Mouse (Mus musculus) lung, postnatal 4 days (tissue): ENCODE results near the gene Zmynd8.

Experiments
- DNase-seq, 2 experiments: peaks; one replicate each; pipeline ENCODE4 v3.0.0; 2021

Gene Zmynd8

DNA sequence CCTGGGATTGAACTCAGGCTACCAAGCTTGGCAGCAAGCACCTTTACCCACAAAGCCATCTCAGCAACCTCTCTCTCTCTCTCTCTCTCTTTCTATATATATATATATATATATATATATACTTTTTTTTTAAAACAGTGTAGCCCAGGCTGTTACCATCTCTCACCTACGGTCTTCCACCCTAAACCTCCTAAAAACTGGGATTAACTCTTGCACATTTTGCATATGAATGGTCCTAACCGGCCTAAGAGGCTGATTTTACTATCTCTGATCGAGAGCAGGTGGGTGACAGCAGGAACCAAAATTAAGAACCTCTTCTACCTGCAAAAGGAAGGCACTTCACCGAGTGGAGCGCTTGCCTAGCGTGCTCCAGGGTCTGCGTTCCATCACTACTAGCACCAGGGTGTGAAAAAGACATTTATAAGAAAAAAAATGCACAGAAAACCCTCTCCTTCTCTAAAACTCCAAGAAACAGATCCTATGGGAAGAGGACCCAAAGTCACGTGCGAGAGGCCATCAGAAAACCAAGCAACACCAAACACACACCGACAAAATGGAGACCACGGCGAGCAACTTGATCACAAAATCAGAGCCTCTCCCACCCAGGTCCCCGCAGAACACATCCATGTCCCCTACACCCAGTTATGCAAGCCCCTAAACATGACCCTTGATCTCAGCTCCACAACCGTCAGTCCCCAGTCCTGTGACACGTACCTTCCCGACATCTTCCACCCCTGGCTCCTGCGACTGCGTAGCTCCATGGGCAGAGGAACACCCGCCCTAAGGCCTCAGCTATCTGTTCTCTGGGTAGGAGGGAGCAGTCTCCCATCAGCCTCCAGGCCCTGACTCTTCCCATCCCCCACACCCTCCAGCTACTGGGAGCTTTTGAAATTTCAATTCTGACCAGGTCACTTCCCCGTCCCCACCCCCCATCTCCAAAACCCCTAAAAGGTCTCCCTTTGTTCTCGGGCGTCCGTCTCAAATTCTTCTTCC lies at the start of gene Zmynd8:
Zmynd8 (minus strand) TSS at position 815 of the 993 bp plus-strand sequence.
- DNase-seq: no peak

DNA sequence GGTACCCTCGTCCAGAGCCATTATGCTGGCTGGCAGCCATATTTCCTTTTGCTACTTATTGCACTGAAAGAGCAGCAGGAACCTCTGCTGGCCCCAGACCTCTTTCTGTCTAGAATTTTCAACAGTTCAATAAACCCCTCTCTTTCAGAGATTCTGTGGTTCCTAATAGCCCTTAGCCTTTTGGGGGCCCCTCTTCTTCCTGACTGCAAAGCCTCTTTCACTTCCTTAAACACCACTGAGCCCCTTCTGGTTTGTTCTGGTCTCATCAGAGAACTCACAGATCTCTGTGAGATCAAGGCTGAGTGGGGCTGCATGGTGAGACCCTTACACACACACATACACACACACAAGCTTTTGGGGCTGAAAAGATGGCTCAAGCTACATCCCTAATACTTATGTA lies 49.2 kb upstream of the Zmynd8 start:
- no peak for DNase-seq

DNA sequence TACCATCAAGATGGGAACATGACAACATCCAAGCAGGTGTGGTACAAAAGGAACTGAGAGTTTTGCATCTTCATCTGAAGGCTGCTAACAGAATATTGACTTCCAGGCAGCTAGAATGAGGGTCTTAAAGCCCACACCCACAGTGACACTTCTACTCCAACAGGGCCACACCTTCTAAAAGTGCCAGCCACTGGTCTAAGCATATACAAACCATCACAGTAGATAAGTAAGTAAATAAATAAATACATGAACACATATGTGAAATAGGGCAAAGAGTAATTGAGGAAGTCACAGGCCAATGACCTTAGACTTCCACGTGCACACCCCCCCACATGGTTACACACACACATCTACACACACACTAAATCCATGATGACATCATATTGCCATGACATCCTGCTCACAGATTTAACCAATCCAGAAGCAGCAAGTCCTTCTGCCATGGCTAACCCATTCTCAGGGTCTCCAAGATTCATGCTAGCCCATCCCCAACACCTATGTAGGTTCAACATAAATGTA lies 47.3 kb upstream of the Zmynd8 start:
- DNase-seq: no peak

DNA sequence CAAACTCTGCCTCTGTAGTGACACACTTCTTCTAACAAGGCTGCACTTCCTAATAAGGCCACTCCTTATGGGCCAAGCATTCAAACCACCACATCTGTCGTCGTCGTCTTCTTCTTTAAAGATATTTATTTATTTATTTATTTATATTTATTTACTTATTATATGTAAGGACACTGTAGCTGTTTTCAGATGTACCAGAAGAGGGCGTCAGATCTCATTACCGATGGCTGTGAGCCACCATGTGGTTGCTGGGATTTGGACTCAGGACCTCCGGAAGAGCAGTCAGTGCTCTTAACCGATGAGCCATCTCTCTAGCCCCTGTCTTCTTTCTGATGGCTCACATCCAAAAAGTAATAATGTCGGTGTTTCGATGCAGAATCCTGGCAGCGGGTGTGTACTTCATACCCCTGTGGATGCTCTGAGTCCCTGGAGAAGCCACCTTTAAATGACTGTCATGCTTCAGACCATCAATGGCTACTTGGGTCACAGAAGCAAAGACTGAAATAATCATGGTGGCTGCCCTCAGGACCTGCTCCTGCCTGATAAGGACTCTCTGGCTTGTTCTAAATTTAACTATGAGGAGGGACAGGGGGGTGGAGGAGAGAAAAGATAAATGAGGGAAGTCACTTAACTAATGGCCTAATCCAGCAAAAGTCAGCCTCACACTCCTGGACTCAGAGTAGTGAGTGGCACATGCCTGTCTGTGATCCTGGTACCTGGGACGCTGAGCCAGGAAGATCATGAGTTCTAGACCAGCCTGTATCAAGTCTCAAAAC lies 45.9 kb upstream of the Zmynd8 start:
- no peak for DNase-seq

DNA sequence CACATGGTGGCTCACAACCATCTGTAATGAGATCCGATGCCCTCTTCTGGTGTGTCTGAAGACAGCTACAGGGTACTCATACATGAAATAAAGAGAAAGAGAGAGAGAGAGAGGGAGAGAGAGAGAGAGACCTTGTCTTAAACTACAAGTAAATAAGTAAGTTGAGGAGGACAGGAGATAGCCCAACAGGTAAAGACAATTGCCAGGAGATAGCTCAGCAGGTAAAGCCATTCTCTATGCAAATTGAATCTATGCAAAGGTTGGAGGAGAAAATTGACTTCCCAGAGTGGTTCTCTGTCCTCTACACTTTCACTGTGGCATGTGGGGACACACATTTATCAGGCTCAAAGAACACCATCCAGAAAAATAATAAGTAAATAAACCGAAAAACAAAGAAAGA lies 44.3 kb upstream of the Zmynd8 start:
- DNase-seq: no peak

DNA sequence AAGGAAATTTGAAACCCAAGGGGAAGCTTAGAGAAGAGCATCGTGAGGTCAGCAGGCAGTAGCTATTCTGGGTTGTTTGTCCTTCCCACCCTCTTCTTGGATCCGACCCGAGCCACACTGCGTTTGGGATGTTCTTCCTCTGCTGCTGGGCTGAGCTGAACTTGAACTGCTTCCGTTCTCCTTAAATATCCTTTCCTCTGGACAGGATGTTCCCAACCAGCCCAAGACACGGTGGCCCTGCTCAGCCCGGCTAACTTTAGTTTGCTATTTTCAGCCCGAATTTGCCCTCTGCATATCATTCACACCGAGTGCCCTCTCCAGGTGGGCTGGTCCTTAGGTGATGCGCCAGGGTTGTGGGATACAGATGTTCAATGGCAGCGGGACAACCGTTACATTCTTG lies 37.3 kb upstream of the Zmynd8 start:
- DNase-seq: peak in 1 of 2 experiments; percentile 56

DNA sequence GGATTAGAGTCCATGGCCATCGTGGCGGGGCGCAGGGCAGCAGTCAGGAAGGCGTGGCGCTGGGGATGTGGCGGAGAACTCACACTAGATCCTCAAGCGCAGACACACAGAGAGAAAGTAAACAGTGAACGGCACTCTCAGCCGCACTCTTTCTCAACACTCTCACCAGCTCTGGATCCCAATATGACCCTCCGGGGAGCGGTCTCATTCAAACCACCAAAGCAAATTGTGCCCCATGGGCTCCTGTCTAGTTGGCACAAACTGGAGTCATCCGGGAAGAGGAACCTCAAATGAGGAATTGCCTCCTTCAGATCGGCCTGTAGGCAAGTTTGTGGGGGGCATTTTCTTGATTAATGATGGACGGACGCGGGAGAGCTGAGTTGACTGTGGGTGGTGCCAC lies 28.9 kb upstream of the Zmynd8 start:
- DNase-seq: no peak

DNA sequence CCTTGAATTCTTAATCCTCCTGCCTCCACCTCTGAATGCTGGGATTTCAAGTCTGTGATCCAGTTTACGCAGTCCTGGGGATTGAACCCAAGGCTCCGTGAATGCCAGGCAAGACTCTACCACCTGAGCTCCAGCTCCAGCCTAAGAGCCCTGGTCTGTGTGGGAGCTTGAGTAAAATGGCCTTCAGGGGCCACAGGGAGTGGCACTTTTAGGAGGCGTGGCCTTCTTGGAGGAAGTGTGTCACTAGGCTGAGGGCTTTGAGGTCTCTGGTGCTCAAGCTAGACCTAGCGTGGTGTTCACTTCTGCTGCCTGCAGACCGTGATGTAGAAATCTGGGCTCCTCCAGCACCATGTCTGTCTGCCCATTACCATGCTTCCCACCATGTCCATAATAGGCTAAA lies 27.4 kb upstream of the Zmynd8 start:
- DNase-seq: no peak

DNA sequence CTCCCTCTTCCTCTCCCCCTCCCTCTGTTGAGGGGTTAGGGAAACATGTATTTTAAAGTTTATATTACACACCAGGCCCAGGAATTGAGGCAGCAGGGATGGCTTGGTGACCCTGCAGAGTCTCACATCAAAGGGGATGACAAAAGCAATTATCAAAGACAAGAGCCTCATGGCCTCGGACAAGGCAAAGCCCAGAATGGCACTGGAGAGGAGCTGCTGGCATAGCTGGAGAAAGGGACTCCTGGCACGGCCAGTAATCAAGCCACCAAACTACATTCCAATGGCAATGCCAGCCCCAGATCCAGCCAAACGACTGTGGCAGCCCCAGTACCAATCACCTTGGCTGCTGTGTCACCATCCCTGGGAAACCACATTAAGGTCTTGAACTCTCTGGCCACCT lies 26.3 kb upstream of the Zmynd8 start:
- DNase-seq: no peak

DNA sequence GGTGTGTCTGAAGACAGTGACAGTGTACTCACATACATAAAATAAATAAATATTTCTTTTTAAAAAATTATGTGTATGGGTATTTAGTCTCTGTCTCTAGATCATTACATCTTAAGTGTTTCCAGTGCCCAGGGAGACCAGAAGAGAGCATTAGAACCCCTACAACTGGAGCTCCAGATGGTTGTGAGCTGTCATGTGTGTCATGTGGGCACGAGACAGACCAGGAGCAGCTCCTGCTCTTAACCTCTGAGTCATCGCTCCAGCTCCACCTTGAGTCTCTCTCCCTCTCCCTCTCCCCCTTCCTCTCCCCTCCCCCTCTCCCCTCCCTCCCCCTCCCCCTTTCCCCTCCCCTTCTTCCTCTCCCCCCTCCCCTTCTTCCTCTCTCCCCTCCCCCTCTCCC lies 25.9 kb upstream of the Zmynd8 start:
- DNase-seq: no peak

DNA sequence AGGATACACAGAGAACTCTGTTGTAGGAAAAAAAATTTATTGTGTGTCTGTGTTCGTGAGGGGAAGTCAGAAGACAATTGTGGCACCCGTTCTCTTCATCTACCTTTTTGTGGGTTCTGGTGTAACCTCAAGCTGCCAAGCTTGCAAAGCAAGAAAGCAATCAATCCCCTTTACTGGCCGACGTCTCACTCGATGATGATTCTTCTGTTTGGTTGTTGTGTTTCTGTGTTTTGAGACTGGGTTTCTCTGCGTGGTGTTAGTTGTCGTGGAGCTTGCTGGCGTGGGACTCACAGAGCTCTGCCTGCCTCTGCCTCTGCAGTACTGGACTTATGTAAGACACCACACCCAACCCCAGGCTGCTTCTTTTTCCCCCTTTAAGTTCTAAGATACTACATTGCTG lies 24.9 kb upstream of the Zmynd8 start:
- no peak for DNase-seq

DNA sequence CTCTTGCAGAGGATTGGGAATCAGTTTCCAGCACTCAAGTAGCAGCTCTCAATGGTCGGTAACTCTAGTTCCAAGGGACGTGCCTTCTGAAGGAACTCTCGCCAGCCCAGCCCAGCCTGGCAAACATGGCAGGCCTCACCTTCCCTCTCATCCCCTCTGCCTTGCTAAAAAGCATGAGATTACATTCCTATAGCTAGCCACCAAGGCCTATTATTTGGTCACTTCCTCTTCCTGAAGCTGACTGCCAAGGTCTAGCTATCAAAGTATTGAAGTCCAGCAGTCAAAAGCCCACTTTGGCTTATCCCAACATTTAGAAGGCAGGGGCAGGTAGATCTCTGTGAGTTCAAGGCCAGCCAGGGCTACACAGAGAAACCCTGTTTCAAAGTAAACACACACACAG lies 24.2 kb upstream of the Zmynd8 start:
- DNase-seq: no peak

DNA sequence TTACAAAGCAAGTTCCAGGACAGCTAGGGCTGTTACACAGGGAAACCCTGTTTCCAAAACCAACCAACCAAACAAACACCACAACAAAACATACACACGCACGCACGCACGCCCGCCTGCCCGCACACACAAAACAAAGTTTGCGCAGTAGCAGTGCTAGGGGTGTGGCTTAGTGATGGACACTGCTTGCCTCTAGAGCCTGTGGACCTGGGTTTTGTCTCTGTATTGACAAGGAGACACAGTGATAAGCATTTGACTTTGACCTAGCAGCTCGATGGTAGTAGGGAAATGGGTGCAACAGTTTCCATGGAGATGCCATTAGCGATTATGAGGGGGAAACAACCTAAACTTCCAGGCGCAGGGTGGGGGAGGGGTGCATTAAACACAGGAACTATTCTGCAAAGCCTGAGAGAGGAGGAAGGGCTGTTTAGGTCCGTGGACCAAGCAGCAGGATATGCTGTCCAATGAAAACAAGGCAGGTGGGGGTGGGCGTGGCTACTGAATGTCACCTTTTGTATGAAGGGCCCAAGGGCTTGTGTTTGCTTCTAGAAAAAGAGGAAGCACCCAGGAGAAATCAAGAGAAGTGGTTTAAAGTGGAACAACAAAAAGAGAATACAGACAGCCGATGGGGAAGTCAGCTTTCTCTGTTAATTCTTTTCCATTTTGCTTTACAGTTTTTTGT lies 23.4 kb upstream of the Zmynd8 start:
- DNase-seq: peak; percentile 59 to 62

DNA sequence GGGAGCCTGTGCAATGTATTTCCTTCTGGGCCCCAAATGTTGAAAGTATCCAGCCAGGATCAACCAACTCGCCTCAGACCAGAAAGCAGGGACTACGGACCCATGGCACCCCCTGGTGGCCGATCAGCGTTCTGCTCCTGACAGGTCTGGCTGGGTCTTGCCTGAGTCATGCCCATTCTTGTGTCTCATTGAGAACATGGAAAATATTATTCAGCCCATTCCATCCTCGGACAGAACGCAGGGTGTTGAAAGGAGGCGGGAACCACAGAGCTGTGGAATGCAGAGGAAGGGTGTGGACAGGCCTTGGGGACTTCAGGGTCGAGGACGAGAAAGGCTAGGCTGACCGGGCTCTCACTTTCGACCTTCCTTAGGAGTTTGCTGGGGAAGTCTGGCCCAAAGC lies 15.5 kb upstream of the Zmynd8 start:
- peak; percentile 93 to 96 for DNase-seq

DNA sequence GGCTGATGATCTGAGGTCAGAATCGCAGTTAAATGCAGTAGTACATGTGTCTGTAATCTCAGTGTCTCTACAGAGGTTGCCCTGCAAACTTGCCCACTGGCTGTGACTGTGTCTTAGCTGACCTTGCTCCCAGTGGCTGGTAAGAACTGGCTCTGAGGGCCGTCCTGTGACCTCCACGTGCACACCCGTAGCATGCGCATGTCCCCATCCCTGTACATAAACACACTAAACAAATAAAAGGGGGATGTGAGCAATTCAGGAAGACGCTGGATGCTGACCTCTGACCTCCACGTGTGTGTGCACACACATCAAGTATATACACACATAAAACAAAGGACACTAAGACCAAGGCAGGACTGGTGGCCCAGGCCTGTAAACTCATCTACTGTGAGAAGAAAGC lies 14.3 kb upstream of the Zmynd8 start:
- DNase-seq: peak in 1 of 2 experiments; percentile 35

DNA sequence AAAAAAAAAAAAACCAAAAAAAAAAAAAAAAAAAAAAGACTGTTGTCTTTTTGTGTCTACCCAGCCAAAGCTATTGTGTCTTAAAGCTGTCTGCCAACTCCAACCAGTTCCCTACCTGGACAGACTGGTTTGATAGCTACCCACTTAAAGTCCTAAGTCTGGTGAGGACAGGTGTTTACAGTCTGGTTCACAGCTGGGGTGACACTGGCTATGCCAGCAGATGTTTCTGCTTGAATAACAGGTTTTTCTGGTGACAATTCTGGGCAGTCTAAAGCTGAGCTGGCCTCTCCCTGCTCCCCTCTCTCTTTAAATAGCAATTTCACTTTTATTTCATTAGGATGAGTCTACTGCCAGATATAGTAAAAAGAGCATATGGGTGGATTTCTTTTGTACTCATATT lies 10.9 kb upstream of the Zmynd8 start:
- DNase-seq: peak in 1 of 2 experiments; percentile 52

DNA sequence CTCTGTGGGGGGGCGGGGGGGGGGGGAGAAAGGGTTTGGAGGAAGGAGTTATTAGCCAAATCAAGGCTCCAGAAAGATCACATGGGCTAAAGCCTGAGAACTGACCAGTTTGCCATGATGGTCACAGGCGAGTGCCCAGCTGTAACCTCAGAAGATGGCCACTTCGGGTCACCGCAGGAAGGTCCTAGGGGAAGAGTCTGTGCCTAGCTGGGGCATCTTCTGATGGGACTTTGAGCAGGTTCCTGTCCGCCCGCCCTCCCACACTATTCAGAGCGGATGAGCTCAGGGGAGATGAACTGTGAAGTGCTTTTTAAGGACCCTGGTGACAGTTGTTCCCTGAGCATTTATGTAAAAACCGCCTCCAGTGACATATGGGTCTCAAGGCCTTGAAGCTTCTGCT lies 8.4 kb upstream of the Zmynd8 start:
- no peak for DNase-seq

DNA sequence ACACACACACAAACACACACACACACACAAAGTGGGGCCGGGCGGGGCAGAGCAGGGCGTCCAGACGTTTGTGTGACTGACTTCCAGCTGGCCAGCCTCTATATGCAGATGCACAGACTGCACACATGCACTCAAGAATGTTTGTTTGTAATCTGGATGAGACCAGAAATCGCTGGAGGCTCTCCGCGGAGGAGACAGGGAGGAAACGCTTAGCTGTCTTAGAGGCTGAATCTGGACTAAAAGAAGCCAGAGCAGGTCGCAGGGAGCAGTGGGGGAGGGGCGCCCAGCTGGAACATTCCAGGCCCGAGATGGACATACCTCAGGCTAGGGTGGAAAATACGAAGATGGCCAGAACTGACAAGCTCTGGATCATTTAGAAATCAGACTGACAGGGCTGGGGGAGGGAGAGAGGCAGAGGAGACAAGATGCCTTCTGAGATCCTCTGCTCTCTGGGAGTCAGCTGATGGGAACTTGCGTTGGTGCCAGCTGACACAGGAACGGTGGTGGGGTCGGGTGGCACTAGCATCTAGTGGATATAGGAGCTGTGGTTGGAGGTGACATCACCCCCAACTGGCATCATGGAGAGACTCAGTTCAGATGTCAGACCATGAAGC lies 7.6 kb upstream of the Zmynd8 start:
- peak; percentile 67 to 88 for DNase-seq

DNA sequence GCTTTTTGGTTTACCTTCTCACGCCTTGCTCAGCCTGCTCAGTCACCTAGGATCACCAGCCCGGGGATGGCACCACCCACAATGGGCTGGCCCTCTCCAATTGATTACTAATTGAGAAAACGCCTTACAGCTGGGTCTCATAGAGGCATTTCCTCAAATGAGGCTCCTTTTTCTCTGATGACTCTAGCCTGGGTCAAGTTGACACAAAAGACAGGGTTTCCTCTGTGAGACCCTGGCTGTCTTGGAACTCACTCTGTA lies 2.2 kb upstream of the Zmynd8 start:
- DNase-seq: no peak

DNA sequence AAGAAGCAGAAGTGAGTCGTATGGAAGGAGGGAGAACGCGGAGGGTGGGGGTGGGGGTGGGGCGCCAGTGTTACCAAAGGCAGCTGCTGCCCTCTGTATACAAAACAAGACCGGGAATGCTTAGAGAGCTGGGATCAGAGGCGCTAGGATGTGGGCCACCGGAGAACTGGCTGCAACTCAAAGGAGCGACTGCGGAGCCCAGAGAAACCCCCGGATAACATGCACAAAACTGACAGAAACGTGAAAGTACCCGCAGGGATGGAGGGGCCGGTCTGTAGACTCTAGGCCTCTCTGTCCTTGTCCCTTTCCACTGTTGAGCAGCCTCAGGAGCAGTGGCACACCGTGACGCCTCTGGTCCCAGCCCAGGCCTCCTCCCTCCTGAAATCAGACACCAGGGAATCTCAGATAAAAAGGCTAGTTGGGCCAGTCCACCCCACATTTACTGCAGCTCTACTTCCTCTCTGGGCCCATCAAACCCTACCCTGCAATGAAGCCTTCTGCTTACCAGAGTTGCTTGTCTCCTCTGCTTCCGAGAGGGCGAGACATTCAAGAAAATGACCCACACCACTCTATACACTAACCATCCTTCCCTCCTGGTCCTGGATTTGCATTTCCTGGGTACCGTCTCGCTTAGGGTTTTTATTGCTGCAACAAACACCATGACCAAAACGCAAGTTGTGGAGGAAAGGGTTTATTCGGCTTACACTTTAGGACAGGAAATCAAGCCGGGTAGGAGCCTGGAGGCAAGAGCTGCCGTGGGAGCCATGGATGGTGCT lies 1.7 kb upstream of the Zmynd8 start:
- DNase-seq: peak in 1 of 2 experiments; percentile 68

DNA sequence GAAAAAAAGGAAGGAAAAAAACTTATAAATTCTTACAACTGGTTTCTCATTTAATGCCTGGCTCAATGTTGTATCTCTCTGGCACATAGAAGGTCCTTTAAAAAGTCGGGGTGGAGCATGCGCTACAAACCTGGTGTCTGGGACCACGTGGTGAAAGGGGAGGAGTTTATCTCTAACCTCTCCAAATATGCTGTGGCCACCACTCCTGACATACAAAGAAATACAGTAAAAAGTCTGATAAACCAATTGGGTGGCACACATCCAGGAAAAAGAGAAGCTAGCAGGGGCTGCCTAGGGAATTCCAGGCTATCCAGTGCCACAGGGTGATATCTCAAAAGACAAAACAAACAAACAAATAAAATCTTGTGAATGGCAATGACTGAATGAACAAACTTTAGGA lies 1.1 kb upstream of the Zmynd8 start:
- no peak for DNase-seq

DNA sequence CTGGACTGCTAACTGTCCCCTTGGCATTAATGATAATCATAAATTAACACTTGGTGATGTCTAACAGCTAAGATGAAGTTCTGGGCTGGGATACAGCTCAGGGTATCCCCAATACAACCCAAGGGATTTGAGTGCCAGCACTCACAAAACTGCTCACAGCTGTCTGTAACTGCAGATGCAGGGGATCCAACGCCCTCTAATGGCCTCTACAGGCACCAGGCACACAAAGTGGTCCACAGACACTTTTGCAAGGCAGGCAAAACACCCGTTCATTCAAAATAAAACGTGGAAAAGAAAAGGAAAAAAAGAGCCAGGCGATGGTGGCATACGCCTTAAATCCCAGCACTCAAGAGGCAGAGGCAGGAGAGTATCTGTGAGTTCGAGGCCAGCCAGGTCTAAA lies 658 bp upstream of the Zmynd8 start:
- DNase-seq: no peak
